Mouse (Mus musculus): ENCODE data around the gene Cd8b1.
"Not testable (repeated sequence)": the region's sequence is repeated elsewhere in the genome, so short reads cannot be mapped to it uniquely, and the experiment has no call there.

The Cd8b1 gene

DNA sequence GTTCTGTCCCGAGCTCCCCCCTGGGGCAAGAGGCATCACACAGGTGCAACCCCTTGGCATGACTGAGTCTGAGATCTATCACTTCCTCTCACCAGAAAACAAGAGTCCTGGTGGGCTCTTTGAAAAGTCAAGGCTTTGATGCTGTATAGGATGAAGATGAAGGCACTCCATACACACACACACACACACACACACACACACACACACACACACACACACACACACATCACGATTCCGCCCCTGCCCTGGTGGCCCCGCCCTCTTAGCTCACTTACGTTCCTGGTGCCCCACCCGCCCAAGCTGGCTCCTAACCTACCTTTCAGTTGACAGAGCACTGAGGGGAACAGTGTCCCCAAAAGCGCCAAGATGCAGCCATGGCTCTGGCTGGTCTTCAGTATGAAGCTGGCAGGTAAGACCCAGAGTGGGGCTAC, at the start of gene Cd8b1:
Cd8b1 (plus strand) TSS at position 298 of the 431 bp plus-strand sequence.
- no peak for DNase-seq (ENCODE audit: low spot score)

DNA sequence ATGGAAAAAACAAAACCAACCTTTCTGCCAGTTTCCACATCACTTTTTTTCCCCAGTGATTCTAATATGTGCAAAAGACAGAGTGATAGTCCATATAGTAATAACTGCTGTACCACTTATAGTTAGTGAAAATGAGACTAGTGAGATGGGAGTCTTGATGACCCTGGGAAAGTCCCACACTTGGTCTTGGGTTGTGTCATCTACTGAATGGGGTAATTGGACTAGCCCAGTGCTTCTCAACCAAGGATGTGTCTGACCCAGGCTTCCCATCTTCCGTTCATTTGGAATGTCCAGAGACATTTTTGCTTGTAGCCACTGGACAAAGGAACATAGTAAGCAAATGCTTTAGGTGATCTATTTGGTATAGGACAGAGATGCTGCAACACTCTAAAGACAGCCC, 48.9 kb upstream of the Cd8b1 start:
- DNase-seq (ENCODE audit: low spot score), result no peak

- no peak for DNase-seq (ENCODE audit: low spot score)
These were observed 48.0 kb upstream of the Cd8b1 start for GRCm38 (mm10) chr6:71274621-71275020.

- DNase-seq (ENCODE audit: low spot score), result no peak
These were observed 43.2 kb upstream of the Cd8b1 start for GRCm38 (mm10) chr6:71279418-71279817.

- peak; percentile 40 for DNase-seq (ENCODE audit: low spot score)
These were observed 29.1 kb upstream of the Cd8b1 start for GRCm38 (mm10) chr6:71293509-71293908.

- no peak for DNase-seq (ENCODE audit: low spot score)
These were observed 27.3 kb upstream of the Cd8b1 start for GRCm38 (mm10) chr6:71295303-71295702.

DNA sequence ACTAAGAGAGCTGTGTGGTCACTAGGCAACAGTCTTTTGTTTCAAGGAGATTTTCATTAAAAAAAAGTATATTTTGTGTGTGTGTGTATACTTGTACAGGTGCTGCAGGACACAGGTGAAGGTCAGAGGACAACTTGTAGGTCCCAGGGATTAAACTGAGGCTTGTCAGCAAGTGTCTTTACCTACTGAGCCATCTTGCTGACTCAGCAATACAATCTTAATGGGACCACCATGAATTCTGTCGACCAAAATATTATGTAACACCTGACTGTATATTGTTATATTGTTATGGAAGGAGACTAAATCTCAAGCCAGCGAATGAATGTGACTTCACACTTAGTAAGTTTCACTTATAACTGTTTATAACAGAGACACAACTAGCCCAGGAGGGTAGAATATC, 24.5 kb upstream of the Cd8b1 start:
- no peak for DNase-seq (ENCODE audit: low spot score)

- no peak for DNase-seq (ENCODE audit: low spot score)
These were observed 23.8 kb upstream of the Cd8b1 start for GRCm38 (mm10) chr6:71298751-71299150.

DNA sequence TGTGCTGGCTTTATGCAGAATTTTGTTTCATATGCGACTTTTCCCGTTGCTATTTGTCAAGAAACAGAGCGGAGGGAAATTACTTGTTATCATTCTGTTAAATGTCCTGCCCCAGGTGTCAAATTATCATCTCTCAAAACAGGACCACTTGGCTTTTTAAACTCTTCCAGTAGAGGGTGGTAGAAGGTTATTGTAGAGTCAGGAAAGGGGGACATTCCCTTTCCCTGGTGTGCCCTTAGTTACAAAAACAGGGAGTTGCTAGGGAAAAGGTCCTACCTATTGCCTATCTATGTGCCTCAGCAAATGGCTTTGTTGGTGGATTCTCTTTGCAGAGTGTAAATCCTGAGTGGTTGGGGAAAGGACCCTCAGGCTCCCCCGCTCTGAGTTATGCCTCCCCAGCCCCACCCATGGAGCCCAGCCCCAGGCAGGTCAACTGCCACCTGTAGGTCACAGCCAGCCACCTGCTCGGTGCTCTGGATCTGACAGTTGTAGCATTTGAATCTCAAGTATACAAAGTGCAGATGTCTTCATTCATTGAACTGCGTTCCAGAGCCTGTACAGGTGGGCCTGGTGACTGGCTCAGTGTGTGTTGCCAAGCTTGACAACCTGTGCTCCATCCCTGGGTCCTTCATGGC, 20.4 kb upstream of the Cd8b1 start:
- no peak for DNase-seq (ENCODE audit: low spot score)

DNA sequence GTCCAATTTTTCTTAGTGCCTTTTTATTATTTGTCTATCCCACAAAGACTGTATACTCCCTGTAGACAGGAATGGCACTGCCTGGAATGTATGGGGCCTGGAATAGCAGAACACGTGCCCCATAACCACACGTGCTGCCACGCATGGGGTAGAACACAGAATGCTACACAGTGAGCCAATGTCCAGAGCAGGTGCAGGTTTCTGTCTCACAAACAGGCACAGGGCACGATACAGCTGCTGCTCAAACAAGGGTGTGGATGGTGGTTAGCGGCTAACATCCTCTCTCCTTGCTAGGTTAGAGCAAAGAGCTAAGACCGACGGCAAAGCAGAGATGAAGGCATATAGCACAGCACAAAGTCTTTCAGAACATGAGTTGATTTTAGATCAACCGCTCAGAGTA, 15.1 kb upstream of the Cd8b1 start:
- DNase-seq (ENCODE audit: low spot score), result no peak

DNA sequence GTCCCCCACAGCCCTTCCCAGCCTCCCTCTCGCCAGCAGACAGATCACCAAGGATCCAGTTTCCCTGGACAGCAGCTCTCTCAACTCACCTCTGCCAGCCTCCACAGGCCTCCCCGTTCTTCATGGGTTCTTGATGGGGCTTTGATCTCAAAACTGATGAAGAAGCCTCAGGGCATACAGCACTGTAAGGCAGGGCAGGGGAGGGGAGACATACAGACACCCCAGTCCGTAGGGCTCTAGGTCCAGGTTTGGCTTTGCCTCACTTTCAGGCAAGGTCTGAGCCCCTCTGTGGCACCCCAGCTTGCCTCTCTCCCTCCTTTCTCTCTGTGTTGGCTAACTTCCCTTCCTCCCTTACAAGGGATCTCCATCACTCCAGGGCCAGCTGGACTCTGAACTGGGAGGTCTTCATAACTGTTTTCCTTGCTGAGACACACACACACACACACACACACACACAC, 733 bp upstream of the Cd8b1 start, which contains the start of gene Smyd1:
Smyd1 (minus strand) TSS at position 408 of the 458 bp plus-strand sequence.
- no peak for DNase-seq (ENCODE audit: low spot score)

DNA sequence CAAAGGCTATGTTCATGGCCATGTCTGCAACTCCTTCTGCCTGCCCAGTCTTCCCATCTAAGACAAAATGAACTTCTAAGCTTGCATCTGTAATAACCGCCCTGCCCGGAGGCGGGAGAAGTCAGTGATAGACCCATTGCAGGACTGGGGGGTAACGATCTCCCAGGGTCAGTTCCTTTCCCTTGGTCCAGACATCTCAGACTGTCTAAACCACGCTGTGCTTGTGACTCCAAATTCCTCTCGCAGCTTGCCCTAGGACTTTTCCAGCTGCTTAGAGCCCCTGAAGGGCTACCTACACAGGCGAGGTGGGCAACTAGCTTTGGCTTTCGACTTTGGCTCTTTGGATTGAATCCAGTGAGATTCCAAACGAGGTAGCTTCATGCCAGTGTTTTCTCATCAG, 2.2 kb downstream of the Cd8b1 start:
- DNase-seq (ENCODE audit: low spot score), result no peak

GRCm38 (mm10) chr6:71329881-71330280, 7.3 kb downstream of the Cd8b1 start:
- DNase-seq (ENCODE audit: low spot score), result no peak

GRCm38 (mm10) chr6:71330486-71330885, 7.9 kb downstream of the Cd8b1 start:
- DNase-seq (ENCODE audit: low spot score), result no peak

DNA sequence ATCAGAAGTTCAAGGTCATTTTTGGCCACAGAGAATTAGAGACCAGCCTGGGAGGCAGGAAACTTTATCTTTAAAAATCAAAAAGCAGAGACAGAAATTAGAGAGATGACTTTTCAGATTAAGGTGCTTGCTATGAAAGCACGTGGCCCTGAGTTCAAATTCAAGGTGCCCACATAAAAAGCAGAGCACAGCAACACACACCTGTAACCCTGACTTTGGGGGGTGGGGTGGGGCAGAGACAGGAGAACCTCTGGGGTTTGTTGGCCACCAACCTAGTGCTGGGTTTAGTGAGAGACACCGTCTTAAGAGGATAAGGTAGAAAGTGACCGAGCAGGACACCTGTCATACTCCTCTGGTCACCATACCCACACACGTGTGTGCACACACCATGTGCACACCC, 8.9 kb downstream of the Cd8b1 start:
- not testable (repeated sequence) for DNase-seq (ENCODE audit: low spot score)

GRCm38 (mm10) chr6:71332236-71332965, 9.8 kb downstream of the Cd8b1 start:
- DNase-seq (ENCODE audit: low spot score), result no peak

GRCm38 (mm10) chr6:71333031-71333430, 10.4 kb downstream of the Cd8b1 start:
- DNase-seq (ENCODE audit: low spot score), result no peak

GRCm38 (mm10) chr6:71333578-71334273, 11.1 kb downstream of the Cd8b1 start:
- no peak for DNase-seq (ENCODE audit: low spot score)

- no peak for DNase-seq (ENCODE audit: low spot score)
These were observed 15.1 kb downstream of the Cd8b1 start for GRCm38 (mm10) chr6:71337666-71338065.

DNA sequence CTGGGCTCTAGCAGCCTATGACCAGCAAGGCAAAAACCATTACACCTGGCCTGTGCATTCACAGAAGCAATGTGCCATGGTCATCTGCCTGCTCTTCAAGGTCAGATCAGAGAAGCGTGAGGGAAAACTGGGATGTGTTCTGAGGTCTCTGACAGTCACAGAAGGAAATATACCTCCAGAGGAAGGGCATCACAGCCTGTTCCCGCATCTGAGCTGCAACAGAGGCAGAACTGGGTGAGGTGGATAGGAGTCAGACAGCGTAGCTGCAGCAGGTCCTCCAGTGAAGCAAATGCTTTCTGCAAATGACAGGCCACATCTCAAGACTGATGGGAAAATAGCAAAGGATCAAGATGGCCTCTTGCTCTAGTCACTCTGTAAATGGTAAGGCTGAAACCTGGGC, 16.4 kb downstream of the Cd8b1 start:
- no peak for DNase-seq (ENCODE audit: low spot score)

DNA sequence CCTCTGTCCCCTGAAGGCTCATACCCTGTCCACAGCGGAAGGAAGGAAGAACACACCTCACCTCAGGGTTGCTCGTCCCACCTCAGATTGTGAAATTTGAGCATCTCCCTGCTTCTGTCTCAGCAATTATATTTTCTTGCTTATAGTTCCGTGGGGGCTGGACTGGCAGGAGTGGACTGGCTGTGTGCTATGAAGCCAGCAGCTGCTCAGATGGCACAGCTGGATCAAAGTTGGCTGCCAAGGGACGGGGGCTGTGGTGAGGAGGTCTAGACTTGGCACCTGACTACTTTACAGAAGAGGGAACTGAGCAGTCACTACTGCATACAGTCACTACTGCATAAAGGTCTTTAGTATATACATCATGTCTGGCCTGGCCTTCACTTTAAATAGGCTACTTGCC, 16.8 kb downstream of the Cd8b1 start:
- no peak for DNase-seq (ENCODE audit: low spot score)

GRCm38 (mm10) chr6:71341179-71341578, 18.6 kb downstream of the Cd8b1 start:
- no peak for DNase-seq (ENCODE audit: low spot score)

DNA sequence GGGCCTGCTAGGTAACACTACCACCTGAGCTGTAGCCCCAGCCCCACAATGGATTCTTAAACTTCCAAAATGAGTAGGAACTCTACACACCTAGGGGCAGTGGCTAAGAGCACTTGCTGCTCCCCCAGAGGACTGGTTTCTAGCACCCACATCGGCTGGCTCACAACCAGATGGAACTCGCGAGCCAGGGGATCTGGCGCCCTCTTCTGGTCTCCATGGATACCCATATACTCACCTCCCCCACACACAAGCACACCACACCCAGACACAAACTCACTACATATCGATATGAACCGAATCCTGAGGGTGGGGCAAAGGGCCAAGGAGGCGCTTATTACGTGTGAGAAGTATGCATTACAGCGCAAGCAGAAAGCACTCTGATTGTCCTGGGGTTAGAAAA, 25.4 kb downstream of the Cd8b1 start:
- DNase-seq (ENCODE audit: low spot score), result no peak

Measured in testis, postnatal 14 days (tissue).